Mouse (Mus musculus) gastrocnemius, postnatal 10 days (tissue): ENCODE results near the gene Vmn1r11. TPM values are rescaled to one million over a fixed set of nuclear protein-coding genes. Genes with fewer than 3 reads are reported as not detected.

Source experiments
- DNase-seq: peaks from one replicate; pipeline ENCODE4 v3.0.0; 2021; ENCODE audit warnings: mixed read lengths
- long read RNA-seq, 2 experiments: library from polyadenylated mRNA; stranded (forward); transcript quantifications; one replicate each; pipeline ENCODE4 v2.0.0; 2021
- total RNA-seq, 2 experiments: library from RNA; stranded (reverse); gene quantifications; 2 replicates each; pipeline ENCODE4 v1.2.3; 2021

Gene Vmn1r11
- total RNA-seq = not detected
- long read RNA-seq, experiment 1 = 0 reads
- long read RNA-seq, experiment 2 = 0 reads

DNA sequence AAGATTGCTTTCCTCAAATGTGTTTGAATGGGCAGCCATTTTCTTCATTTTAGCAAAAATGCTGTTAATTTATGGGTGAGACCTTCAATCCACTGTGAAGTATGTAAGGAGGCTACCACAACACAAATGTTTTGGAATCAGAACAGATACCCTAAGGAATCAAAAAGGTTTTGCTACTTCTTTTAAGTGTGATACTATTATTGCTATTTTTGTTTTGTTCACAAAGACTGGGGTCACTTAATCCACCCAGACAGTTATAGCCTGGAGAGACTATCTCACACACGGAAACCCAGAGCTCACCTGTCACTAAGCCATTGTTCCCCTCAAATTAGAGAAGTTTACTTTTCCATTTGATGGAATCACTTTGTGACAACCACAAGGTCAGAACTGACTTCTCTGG is at the start of gene Vmn1r11:
Gene Vmn1r11, plus strand, starts transcription at position 301 of the 400 bp plus-strand sequence.
- no peak for DNase-seq

DNA sequence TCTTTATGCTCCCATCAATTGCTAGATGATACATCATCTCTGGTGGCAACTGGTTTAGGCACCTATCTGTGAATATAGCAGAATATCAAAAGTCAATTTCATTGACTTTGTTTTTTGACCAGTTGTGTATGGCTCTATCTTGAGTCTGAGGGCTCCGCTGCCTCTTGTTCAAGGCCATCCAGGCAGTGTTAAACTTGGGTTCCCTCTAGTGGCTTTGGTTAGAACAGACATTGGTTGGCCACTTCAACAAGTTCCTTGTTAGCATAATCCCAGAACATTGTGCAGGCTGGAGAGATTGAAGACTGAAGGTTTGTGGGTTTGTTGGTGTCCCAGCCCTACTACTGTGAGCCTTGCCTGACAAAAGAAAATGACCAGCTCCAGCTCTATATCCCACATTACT is 26.9 kb upstream of the Vmn1r11 start:
- DNase-seq = no peak

DNA sequence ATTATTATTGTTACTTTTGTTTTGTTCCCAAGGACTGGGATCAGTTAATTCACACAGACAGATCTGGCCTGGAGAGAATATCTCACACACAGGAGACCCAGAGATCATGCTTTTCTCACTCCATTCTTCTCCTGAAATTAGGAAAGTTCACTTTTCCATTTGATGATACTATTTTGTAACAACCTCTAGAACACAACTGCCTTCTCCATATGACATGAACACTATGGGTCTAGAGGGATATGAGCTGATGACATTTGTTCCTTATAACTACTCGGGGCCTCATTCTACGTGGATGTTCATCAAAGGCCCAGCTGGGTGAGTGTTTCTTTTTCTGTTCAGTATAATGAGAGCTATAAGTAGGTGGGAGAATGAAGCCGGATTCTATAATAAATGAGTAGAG is 24.1 kb upstream of the Vmn1r11 start, which contains the start of gene Vmn1r10:
Gene Vmn1r10, plus strand, starts transcription at position 301 of the 400 bp plus-strand sequence.
- no peak for DNase-seq

DNA sequence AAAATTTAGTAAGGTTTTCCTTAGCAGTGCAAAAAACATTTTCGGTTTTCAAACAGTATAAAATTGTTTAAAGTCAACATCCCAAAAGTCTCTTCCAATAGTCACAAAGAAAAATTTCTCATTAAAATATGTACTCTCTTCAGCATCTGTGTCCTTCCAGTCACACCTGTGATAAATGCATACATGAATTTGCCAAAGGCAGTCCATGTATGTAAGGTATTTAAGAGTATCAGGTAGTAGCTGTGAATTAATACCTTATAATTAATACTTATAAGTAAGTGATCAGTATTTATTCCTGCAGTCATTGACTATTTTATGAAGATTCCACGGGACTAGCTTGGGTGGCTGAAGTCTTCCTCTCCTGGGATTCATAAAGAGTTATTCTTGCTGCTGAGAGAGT is 23.4 kb downstream of the Vmn1r11 start, which contains the start of gene Vmn1r12:
Gene Vmn1r12, plus strand, starts transcription at position 301 of the 400 bp plus-strand sequence.
- no peak for DNase-seq

Other genes with a start within 250 kb of the Vmn1r11 start
- gene Nt5c3, start 209.5 kb upstream of the Vmn1r11 start, total RNA-seq = 10 to 100 TPM; 50.8 to 60.3 TPM
- under 1 TPM; 0.20 to 0.23 TPM for gene Vmn1r4, start 209.4 kb upstream of the Vmn1r11 start, total RNA-seq
- not detected for gene Vmn1r5, start 163.2 kb upstream of the Vmn1r11 start, total RNA-seq
- gene Vmn1r6, start 136.2 kb upstream of the Vmn1r11 start, total RNA-seq = not detected
- gene Vmn1r7, start 108.1 kb upstream of the Vmn1r11 start, total RNA-seq = not detected
- not detected for gene Vmn1r8, start 101.2 kb upstream of the Vmn1r11 start, total RNA-seq
- gene Vmn1r9, start 66.7 kb upstream of the Vmn1r11 start, total RNA-seq = not detected
- gene Vmn1r10, start 24.0 kb upstream of the Vmn1r11 start, total RNA-seq = not detected
- gene Vmn1r12, start 23.5 kb downstream of the Vmn1r11 start, total RNA-seq = not detected
- not detected for gene Vmn1r13, start 69.8 kb downstream of the Vmn1r11 start, total RNA-seq
- gene Vmn1r14, start 98.2 kb downstream of the Vmn1r11 start, total RNA-seq = not detected
- not detected for gene Vmn1r15, start 124.5 kb downstream of the Vmn1r11 start, total RNA-seq
- gene Vmn1r16, start 196.0 kb downstream of the Vmn1r11 start, total RNA-seq = not detected
- not detected for gene Vmn1r17, start 230.3 kb downstream of the Vmn1r11 start, total RNA-seq